Comparison of ENCODE assay signal across 9 mouse cellular contexts in the genomic region with DNA sequence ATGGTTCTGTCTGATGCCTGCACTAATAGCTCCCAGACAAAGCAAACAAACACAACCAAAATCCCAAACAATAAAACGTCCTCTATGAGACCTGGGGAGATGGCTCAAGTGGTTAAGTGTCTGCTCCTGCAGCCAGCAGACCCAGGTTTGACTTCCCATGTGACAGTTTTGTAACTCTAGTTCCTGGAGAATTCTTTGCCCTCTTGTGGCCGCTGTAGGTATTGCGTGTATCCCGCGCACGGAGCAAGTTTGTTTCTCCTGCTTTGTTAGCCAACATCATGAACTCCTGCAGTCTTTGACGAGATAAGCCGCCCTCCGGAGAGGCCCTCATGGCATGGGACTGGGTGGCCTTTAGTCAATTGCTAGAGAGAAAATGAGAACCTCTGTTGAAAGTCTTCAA. TPM values are rescaled to one million over a fixed set of nuclear protein-coding genes. Genes with fewer than 3 reads are reported as not detected.
DNase-seq lines count a peak whose midpoint lies in the region; ATAC-seq and TF ChIP-seq lines count a peak whose summit lies in the region.
"Had no signal": no experiment of that assay in that cellular context is flagged by ENCODE, and none has a peak within 500 bp of the region (broad histone marks: within the 10 kb centered on the region; RNA-seq: fewer than 3 reads in every experiment).

No protein-coding gene starts in this region.

- H3K4me3 ChIP-seq in neural tube, embryonic 15.5 days (replicated peaks) = no peak overlapping the region
- H3K4me3 ChIP-seq in embryonic facial prominence, embryonic 10.5 days = no peak overlapping the region
- H3K4me3 ChIP-seq in limb, embryonic 14.5 days (replicated peaks; ENCODE audit: low read length) = no peak overlapping the region
- H3K4me3 ChIP-seq: stomach, embryonic 15.5 days had no signal

- H3K9me3 ChIP-seq in neural tube, embryonic 15.5 days (replicated peaks) = no peaks in the 10 kb centered on the region
- H3K9me3 ChIP-seq in embryonic facial prominence, embryonic 10.5 days = no peaks in the 10 kb centered on the region
- H3K9me3 ChIP-seq in limb, embryonic 14.5 days (ENCODE audit: control insufficient read depth, low read length) = no peaks in the 10 kb centered on the region
- H3K9me3 ChIP-seq: stomach, embryonic 15.5 days had no signal

- no peak overlapping the region for H3K9ac ChIP-seq in neural tube, embryonic 15.5 days (replicated peaks)
- H3K9ac ChIP-seq in limb, embryonic 14.5 days (ENCODE audit: low read depth, low read length, severe bottlenecking) = no peak overlapping the region
- H3K9ac ChIP-seq: stomach, embryonic 15.5 days had no signal

- no peaks in the 10 kb centered on the region for H3K36me3 ChIP-seq in neural tube, embryonic 15.5 days
- no peaks in the 10 kb centered on the region for H3K36me3 ChIP-seq in embryonic facial prominence, embryonic 10.5 days (replicated peaks)
- no peaks in the 10 kb centered on the region for H3K36me3 ChIP-seq in limb, embryonic 14.5 days (ENCODE audit: control insufficient read depth, insufficient read depth, low read length)
- H3K36me3 ChIP-seq: stomach, embryonic 15.5 days had no signal

- no peak overlapping the region for H3K4me2 ChIP-seq in neural tube, embryonic 15.5 days
- H3K4me2 ChIP-seq in limb, embryonic 14.5 days (replicated peaks; ENCODE audit: low read depth, low read length, severe bottlenecking) = no peak overlapping the region
- H3K4me2 ChIP-seq: stomach, embryonic 15.5 days had no signal

- peak; percentile 93 for DNase-seq in neural tube, embryonic 10.5 days (ENCODE audit: extremely low spot score, low spot score)
- DNase-seq in embryonic facial prominence, embryonic 10.5 days (ENCODE audit: low spot score) = peak; percentile 87
- peak; percentile 75 for DNase-seq in limb, embryonic 14.5 days (ENCODE audit: low spot score)
- peak; percentile 59 for DNase-seq in ovary, postnatal 36 days (ENCODE audit: low spot score)
- DNase-seq in urinary bladder, adult 2 months (ENCODE audit: low spot score) = peak; percentile 59

- H3K27ac ChIP-seq in neural tube, embryonic 15.5 days (replicated peaks) = no peak overlapping the region
- no peak overlapping the region for H3K27ac ChIP-seq in embryonic facial prominence, embryonic 10.5 days (replicated peaks)
- no peak overlapping the region for H3K27ac ChIP-seq in limb, embryonic 14.5 days (replicated peaks; ENCODE audit: low read depth, low read length)
- H3K27ac ChIP-seq: stomach, embryonic 15.5 days had no signal

- no peaks in the 10 kb centered on the region for H3K27me3 ChIP-seq in neural tube, embryonic 15.5 days (replicated peaks)
- no peaks in the 10 kb centered on the region for H3K27me3 ChIP-seq in embryonic facial prominence, embryonic 10.5 days (replicated peaks; ENCODE audit: low read depth, poor library complexity, severe bottlenecking)
- H3K27me3 ChIP-seq in limb, embryonic 14.5 days (ENCODE audit: control insufficient read depth, insufficient read depth, low read length) = no peaks in the 10 kb centered on the region
- H3K27me3 ChIP-seq: stomach, embryonic 15.5 days had no signal

- TF ChIP-seq POLR2A in limb, embryonic 14.5 days (IDR thresholded peaks at IDR 0.05; ENCODE audit: borderline replicate concordance, extremely low read depth, insufficient read depth, insufficient read length) = no peak

- no peak for ATAC-seq in neural tube, embryonic 15.5 days (ENCODE audit: low FRiP score)
- peak; percentile 45 for ATAC-seq in activated CD4-positive, CD25-positive, alpha-beta regulatory T cell, adult 4 months
- ATAC-seq in hematopoietic stem cell, adult 5-6 weeks (replicated peaks in 1 of 2; ENCODE audit: insufficient read depth in 1 of 2, low FRiP score in 2 of 2, low TSS enrichment in 1 of 2, low read depth in 1 of 2, poor library complexity in 2 of 2, severe bottlenecking in 2 of 2) = peak; percentile 66 to 85
- no peak; the same call in 1 of the 2 replicates for ATAC-seq in limb, embryonic 14.5 days (ENCODE audit: low FRiP score, low read depth)

- peaks cover 12% of the 10 kb centered on the region; the same call in 1 of the 2 replicates for H3K4me1 ChIP-seq in neural tube, embryonic 15.5 days
- peaks cover 3% of the 10 kb centered on the region; the same call in 1 of the 2 replicates for H3K4me1 ChIP-seq in embryonic facial prominence, embryonic 10.5 days
- H3K4me1 ChIP-seq in limb, embryonic 14.5 days (ENCODE audit: control insufficient read depth, insufficient read depth, low read length) = no peaks in the 10 kb centered on the region

- 6% methylated on average over 9 of the region's 9 CpGs for WGBS in neural tube, embryonic 15.5 days
- 5% methylated on average over 9 of the region's 9 CpGs for WGBS in embryonic facial prominence, embryonic 10.5 days
- WGBS in limb, embryonic 14.5 days = 7% methylated on average over 9 of the region's 9 CpGs

RNA-seq across cellular contexts. Expression of gene Rpl14, which starts 20.2 kb away (rescaled TPM):
- 431 and 489 TPM in 2 replicates for polyA plus RNA-seq in neural tube, embryonic 15.5 days (2015; fragmentation: Nextera tagmentation; extraction: Ambion mirVana)
- 1,000 to 10,000 TPM; 2,156 to 2,621 TPM for polyA plus RNA-seq in activated CD4-positive, CD25-positive, alpha-beta regulatory T cell, adult 4 months (2017; shearing (Covaris generic))
- polyA plus RNA-seq in embryonic facial prominence, embryonic 10.5 days (2016; fragmentation: Nextera tagmentation; extraction: Ambion mirVana) = 810 and 834 TPM in 2 replicates
- total RNA-seq in hematopoietic stem cell, adult 5-6 weeks (2017) = 2,251 and 3,052 TPM in 2 replicates
- 604 and 1,322 TPM in 2 replicates for polyA plus RNA-seq in limb, embryonic 14.5 days (2012; rRNA removed)
- polyA plus RNA-seq in limb, embryonic 14.5 days (2014; fragmentation: Nextera tagmentation; extraction: Ambion mirVana) = 1,098 and 1,112 TPM in 2 replicates
- 969 and 1,107 TPM in 2 replicates for polyA plus RNA-seq in urinary bladder, adult 2 months (2012; rRNA removed)

RNA-seq across cellular contexts. Expression of gene Entpd3, which starts 51.9 kb away (rescaled TPM):
- polyA plus RNA-seq in neural tube, embryonic 15.5 days (2015; fragmentation: Nextera tagmentation; extraction: Ambion mirVana) = 4.8 and 5.0 TPM in 2 replicates
- under 1 TPM in 1 of 2 experiments, not detected in 1; 0.12 TPM for polyA plus RNA-seq in activated CD4-positive, CD25-positive, alpha-beta regulatory T cell, adult 4 months (2017; shearing (Covaris generic))
- 0.55 and 0.56 TPM in 2 replicates for polyA plus RNA-seq in embryonic facial prominence, embryonic 10.5 days (2016; fragmentation: Nextera tagmentation; extraction: Ambion mirVana)
- total RNA-seq in hematopoietic stem cell, adult 5-6 weeks (2017) = 0.75 TPM in 1 of 2 replicates, not detected in the other
- polyA plus RNA-seq in limb, embryonic 14.5 days (2012; rRNA removed) = 4.5 and 4.9 TPM in 2 replicates
- polyA plus RNA-seq in limb, embryonic 14.5 days (2014; fragmentation: Nextera tagmentation; extraction: Ambion mirVana) = 2.2 and 2.4 TPM in 2 replicates
- polyA plus RNA-seq in urinary bladder, adult 2 months (2012; rRNA removed) = 52.9 and 67.7 TPM in 2 replicates

Comparison
In these comparisons a context has a peak if more than half of its experiments do, and no peak if none do; other contexts are left out.
1. ATAC-seq: peak in activated CD4-positive, CD25-positive, alpha-beta regulatory T cell, adult 4 months (single experiment) and hematopoietic stem cell, adult 5-6 weeks (2 of 2); none in neural tube, embryonic 15.5 days (single experiment) and limb, embryonic 14.5 days (single experiment).
2. Peak in every context shown above with its lines, with median percentiles within 50 percentile points of each other: DNase-seq.